Mouse (Mus musculus): ENCODE measurements around the gene Olfr1136. TPM values are rescaled to one million over a fixed set of nuclear protein-coding genes. Genes with fewer than 3 reads are reported as not detected.

Gene Olfr1136
- polyA plus RNA-seq (2012; rRNA removed; ENCODE audit: low replicate concordance), result not detected in 2 replicates

GRCm38 (mm10) chr2:87693847-87694246 is at the start of gene Olfr1136:
Olfr1136 (minus strand) TSS chr2:87693947.

GRCm38 (mm10) chr2:87743452-87743851 is 49.7 kb upstream of the Olfr1136 start, which contains the start of gene Olfr1140:
Olfr1140 (plus strand) TSS chr2:87743752.

GRCm38 (mm10) chr2:87739878-87740277 is 46.1 kb upstream of the Olfr1136 start, which contains the start of gene Olfr1138:
Olfr1138 (minus strand) TSS chr2:87739978.

DNA sequence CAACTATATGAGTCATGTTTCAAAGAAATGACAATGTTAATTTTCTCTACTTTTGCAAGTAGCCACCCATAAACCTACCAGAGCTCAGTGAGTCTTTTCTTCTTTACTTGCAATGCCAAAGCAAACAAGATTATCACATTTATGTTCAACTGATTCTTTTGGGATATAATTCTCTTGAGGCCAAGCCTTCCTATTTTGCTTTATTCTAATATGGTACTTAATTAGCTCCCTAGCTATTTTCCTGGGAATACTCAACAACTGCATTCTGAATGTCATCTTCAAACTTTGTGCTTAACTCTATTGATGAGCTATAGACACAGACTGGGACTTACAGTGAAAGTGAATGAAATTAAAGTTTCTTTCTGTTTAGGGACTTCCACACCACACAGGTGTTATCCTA is 19.3 kb upstream of the Olfr1136 start, which contains the start of gene Olfr1137:
Gene Olfr1137, minus strand, starts transcription at position 101 of the 400 bp plus-strand sequence.

DNA sequence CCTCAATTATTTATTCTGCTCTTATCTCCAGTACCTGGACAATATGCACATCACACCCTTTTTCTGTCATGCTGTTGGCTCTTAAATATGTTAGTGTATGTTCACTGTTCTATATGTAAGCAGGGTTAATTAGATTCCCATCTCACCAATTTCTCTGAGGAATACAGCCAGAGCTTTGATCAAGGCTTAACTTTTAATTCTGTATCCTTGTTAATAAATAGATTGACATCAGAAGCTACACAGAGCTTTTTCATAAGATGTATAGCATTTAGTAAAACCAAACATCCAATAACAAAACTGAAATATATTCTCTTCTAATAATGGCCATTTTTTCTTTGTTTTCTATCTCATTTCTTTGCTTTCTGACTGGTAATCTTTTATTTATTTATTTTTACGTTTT is 20.2 kb downstream of the Olfr1136 start, which contains the start of gene Olfr1135:
Gene Olfr1135, minus strand, starts transcription at position 101 of the 400 bp plus-strand sequence.

GRCm38 (mm10) chr2:87658360-87658759 is 35.4 kb downstream of the Olfr1136 start, which contains the start of gene Olfr1134:
Olfr1134 (minus strand) TSS chr2:87658460.

GRCm38 (mm10) chr2:87647274-87647673 is 46.5 kb downstream of the Olfr1136 start, which contains the start of gene Olfr1133:
Olfr1133 (minus strand) TSS chr2:87647374.

Other genes with a start within 250 kb of the Olfr1136 start
- gene Olfr1126, start 240.0 kb downstream of the Olfr1136 start, polyA plus RNA-seq (2012; rRNA removed; ENCODE audit: low replicate concordance), result not detected in 2 replicates
- not detected in 2 replicates for gene Pramel7, start 196.9 kb downstream of the Olfr1136 start, polyA plus RNA-seq (2012; rRNA removed; ENCODE audit: low replicate concordance)
- not detected in 2 replicates for gene Pramel6, start 187.4 kb downstream of the Olfr1136 start, polyA plus RNA-seq (2012; rRNA removed; ENCODE audit: low replicate concordance)
- gene Olfr153, start 162.2 kb downstream of the Olfr1136 start, polyA plus RNA-seq (2012; rRNA removed; ENCODE audit: low replicate concordance), result not detected in 2 replicates
- not detected in 2 replicates for gene Olfr1128, start 148.4 kb downstream of the Olfr1136 start, polyA plus RNA-seq (2012; rRNA removed; ENCODE audit: low replicate concordance)
- not detected in 2 replicates for gene Olfr1129, start 120.0 kb downstream of the Olfr1136 start, polyA plus RNA-seq (2012; rRNA removed; ENCODE audit: low replicate concordance)
- gene Olfr1130, start 87.7 kb downstream of the Olfr1136 start, polyA plus RNA-seq (2012; rRNA removed; ENCODE audit: low replicate concordance), result not detected in 2 replicates
- not detected in 2 replicates for gene Olfr1131, start 66.8 kb downstream of the Olfr1136 start, polyA plus RNA-seq (2012; rRNA removed; ENCODE audit: low replicate concordance)
- gene Olfr1132, start 56.4 kb downstream of the Olfr1136 start, polyA plus RNA-seq (2012; rRNA removed; ENCODE audit: low replicate concordance), result not detected in 2 replicates
- not detected in 2 replicates for gene Olfr1133, start 46.6 kb downstream of the Olfr1136 start, polyA plus RNA-seq (2012; rRNA removed; ENCODE audit: low replicate concordance)
- gene Olfr1134, start 35.5 kb downstream of the Olfr1136 start, polyA plus RNA-seq (2012; rRNA removed; ENCODE audit: low replicate concordance), result not detected in 2 replicates
- not detected in 2 replicates for gene Olfr1135, start 20.3 kb downstream of the Olfr1136 start, polyA plus RNA-seq (2012; rRNA removed; ENCODE audit: low replicate concordance)
- not detected in 2 replicates for gene Olfr1137, start 19.2 kb upstream of the Olfr1136 start, polyA plus RNA-seq (2012; rRNA removed; ENCODE audit: low replicate concordance)
- gene Olfr1138, start 46.0 kb upstream of the Olfr1136 start, polyA plus RNA-seq (2012; rRNA removed; ENCODE audit: low replicate concordance), result not detected in 2 replicates
- gene Olfr1140, start 49.8 kb upstream of the Olfr1136 start, polyA plus RNA-seq (2012; rRNA removed; ENCODE audit: low replicate concordance), result not detected in 2 replicates
- gene Olfr1141, start 60.0 kb upstream of the Olfr1136 start, polyA plus RNA-seq (2012; rRNA removed; ENCODE audit: low replicate concordance), result not detected in 2 replicates
- gene Olfr152, start 85.5 kb upstream of the Olfr1136 start, polyA plus RNA-seq (2012; rRNA removed; ENCODE audit: low replicate concordance), result not detected in 2 replicates
- not detected in 2 replicates for gene Olfr1143, start 106.6 kb upstream of the Olfr1136 start, polyA plus RNA-seq (2012; rRNA removed; ENCODE audit: low replicate concordance)
- gene Olfr1145, start 115.9 kb upstream of the Olfr1136 start, polyA plus RNA-seq (2012; rRNA removed; ENCODE audit: low replicate concordance), result not detected in 2 replicates
- not detected in 2 replicates for gene Olfr1148, start 136.6 kb upstream of the Olfr1136 start, polyA plus RNA-seq (2012; rRNA removed; ENCODE audit: low replicate concordance)
- not detected in 2 replicates for gene Olfr1150-ps1, start 150.0 kb upstream of the Olfr1136 start, polyA plus RNA-seq (2012; rRNA removed; ENCODE audit: low replicate concordance)
- not detected in 2 replicates for gene Olfr1151, start 161.9 kb upstream of the Olfr1136 start, polyA plus RNA-seq (2012; rRNA removed; ENCODE audit: low replicate concordance)
- not detected in 2 replicates for gene Olfr1152, start 172.5 kb upstream of the Olfr1136 start, polyA plus RNA-seq (2012; rRNA removed; ENCODE audit: low replicate concordance)
- not detected in 2 replicates for gene Olfr1153, start 201.0 kb upstream of the Olfr1136 start, polyA plus RNA-seq (2012; rRNA removed; ENCODE audit: low replicate concordance)
- gene Olfr1154, start 211.2 kb upstream of the Olfr1136 start, polyA plus RNA-seq (2012; rRNA removed; ENCODE audit: low replicate concordance), result not detected in 2 replicates

Measured in mammary gland, adult 2 months (tissue).